Mouse (Mus musculus): ENCODE data around the gene Filip1l. TPM values are rescaled to one million over a fixed set of nuclear protein-coding genes. Genes with fewer than 3 reads are reported as not detected.

Gene Filip1l
- total RNA-seq, 2 experiments from 2014 or later, result 3.1 to 3.9 TPM

- no peak for DNase-seq (ENCODE audit: extremely low spot score in 1 of 2, low spot score in 1 of 2)
Observed at GRCm38 (mm10) chr16:57471071-57471470, 118.2 kb downstream of the Filip1l start.

DNA sequence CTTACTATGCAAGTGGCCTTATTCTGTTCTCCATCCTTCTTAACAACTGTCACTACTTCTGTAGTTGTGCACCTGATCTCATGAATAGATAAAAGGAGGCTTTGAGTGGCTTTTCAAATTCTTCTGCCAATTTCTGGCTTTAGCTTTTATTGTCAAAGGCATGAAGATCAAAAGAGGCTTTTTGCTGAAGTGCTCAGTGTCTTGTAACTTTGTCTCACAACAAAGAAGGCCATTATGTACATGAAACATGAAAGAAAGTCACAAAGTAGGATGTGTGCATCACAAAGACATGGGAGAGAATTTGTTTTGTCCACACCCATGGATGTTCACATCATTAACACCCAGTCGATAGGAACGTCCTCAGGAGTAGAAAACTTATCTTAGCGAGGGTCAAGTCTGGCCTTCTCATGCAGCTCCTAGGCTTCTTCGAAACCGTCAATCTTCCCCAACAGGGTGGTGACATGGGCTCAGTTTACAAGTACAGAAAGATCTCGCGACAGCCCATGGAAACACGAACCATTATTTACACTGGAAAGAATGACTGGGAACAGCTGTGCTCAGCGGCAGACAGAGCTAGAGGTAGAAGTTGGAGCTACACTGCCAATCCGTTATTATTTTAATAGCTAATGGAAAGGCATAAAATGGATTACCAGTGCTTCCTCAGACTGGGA, 120.7 kb downstream of the Filip1l start:
- no peak for DNase-seq (ENCODE audit: extremely low spot score in 1 of 2, low spot score in 1 of 2)

- no peak for DNase-seq (ENCODE audit: extremely low spot score in 1 of 2, low spot score in 1 of 2)
Observed at GRCm38 (mm10) chr16:57478451-57478850, 125.6 kb downstream of the Filip1l start.

GRCm38 (mm10) chr16:57479776-57480175, 126.9 kb downstream of the Filip1l start:
- DNase-seq (ENCODE audit: extremely low spot score in 1 of 2, low spot score in 1 of 2), result no peak

- no peak for DNase-seq (ENCODE audit: extremely low spot score in 1 of 2, low spot score in 1 of 2)
Observed at GRCm38 (mm10) chr16:57482264-57482663, 129.4 kb downstream of the Filip1l start.

- no peak for DNase-seq (ENCODE audit: extremely low spot score in 1 of 2, low spot score in 1 of 2)
Observed at GRCm38 (mm10) chr16:57482911-57483310, 130.0 kb downstream of the Filip1l start.

GRCm38 (mm10) chr16:57483503-57483902, 130.6 kb downstream of the Filip1l start:
- DNase-seq (ENCODE audit: extremely low spot score in 1 of 2, low spot score in 1 of 2), result no peak

DNA sequence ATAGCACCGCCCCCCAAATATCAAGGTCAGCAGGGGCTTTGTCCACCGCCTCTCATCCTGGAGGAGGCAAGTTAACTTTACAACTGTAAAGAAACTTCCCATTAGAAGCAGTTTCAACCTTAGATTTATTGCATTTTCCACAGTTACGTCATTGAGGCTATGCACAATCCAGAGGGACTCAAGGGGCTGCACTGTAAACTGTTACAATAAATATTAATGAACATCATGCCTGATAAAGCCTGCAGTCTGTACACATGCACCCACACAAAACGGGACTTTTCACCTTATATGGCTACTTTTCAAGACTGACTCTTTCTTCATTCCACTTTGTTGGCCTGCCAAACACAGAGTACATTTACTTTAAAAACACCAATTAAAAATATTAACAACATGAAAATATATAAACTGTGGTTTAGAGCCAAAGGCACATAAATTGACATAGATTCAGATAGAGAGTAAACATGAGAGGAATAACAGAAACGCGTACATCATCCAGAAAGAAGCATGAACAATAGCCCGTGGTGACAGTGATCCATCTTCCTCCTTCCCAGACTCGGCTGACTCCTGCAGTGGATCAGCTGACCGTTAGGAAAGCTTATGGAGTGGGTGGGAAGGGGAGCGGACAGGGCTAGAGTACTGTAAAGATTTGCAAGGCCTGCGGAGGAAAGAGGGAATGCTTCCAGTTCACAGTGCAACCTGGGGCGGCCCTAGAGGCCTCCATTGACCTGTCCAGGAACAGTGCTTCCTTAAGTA, 131.3 kb downstream of the Filip1l start:
- DNase-seq (ENCODE audit: extremely low spot score in 1 of 2, low spot score in 1 of 2), result no peak

GRCm38 (mm10) chr16:57485265-57485664, 132.4 kb downstream of the Filip1l start:
- DNase-seq (ENCODE audit: extremely low spot score in 1 of 2, low spot score in 1 of 2), result no peak

DNA sequence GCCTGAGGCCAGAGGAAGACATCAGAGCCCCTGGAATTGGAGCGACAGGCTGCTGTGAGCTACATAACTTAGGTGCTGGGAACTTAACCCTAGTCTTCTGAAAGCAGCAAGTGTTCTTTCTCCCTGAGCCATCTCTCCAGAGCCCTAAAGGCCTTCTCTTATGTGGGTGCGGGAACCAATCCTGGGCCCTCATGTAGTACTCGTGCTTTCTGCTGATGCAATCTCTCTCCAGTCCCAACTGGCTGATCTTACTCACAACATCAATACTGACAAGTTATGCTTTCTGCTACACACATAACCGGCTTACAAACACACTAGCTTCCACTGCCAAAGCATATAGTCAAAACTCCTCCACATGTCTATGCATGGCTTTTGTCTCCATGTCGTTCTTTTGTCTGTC, 133.4 kb downstream of the Filip1l start:
- no peak for DNase-seq (ENCODE audit: extremely low spot score in 1 of 2, low spot score in 1 of 2)

- DNase-seq (ENCODE audit: extremely low spot score in 1 of 2, low spot score in 1 of 2), result no peak
Observed at GRCm38 (mm10) chr16:57488661-57489060, 135.8 kb downstream of the Filip1l start.

DNA sequence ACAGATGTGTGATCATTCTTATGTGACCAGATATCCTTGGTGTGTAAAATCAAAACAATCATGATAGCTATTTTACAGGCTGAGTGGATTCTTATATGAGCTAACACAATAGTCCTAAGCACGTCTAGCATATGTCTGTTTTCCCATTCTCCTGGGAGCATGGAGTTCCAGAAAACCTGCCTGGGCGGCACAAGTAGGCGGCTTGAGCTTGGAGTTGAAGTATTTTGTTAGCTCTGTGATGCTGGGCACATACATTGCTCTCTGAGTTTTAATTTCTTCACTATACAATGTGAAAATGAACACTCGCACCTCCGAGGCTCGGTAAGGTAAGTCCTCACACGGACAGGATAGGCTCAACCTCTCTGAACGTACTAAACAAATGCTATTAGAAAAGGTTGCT, 137.8 kb downstream of the Filip1l start:
- DNase-seq (ENCODE audit: extremely low spot score in 1 of 2, low spot score in 1 of 2), result no peak

DNA sequence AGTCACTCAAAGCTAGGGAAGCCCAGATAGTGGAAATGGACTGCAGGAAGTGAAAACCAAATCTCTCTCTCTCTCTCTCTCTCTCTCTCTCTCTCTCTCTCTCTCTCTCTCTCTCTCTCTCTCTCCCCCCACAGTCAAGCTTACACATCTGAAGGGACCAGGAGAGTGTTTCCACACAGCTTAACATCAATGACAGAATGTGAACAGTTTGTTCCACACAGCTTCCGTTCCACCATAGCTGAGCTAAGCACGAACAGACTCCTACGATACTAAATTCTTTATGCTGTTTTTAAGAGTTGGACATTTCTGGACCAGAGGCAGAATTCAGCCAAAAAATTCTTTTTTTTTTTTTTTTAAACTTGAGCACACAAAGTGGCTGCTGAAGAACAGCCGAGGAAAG, 139.0 kb downstream of the Filip1l start:
- no peak for DNase-seq (ENCODE audit: extremely low spot score in 1 of 2, low spot score in 1 of 2)

DNA sequence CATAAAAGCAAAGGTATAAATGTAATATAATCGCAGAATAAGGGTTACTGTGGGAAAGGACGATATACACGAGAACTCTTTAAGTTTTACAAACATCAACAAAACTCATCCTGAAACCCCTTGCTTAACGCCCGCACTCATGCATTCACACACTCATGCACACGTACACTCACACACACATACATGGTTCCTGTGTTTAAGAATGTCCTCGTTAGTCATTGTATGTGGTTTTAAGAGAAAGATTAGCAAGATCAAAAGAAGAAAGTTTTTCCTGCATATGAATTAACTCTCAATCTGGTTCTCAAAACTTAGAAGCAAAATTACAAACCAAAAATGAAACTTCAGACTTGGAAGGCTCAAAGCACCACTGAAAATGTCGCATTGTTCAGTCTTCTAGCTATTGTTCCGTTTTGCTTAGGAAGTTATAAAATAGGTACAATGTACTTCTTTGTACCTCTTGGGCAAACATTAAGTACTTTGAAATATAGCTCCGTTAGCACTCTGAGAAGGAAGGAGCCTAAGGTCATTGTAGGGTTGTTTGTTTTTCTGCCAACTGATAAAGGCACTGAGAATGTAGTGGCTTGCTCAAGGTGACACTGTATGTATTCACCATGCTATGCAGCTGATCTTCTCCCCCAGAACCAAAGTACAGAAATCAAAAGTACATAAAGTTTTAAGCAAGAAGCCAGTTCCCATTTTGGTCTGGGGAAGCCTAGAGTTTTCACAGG, 142.7 kb downstream of the Filip1l start:
- DNase-seq (ENCODE audit: extremely low spot score in 1 of 2, low spot score in 1 of 2), result no peak

GRCm38 (mm10) chr16:57496437-57497173, 143.7 kb downstream of the Filip1l start:
- no peak for DNase-seq (ENCODE audit: extremely low spot score in 1 of 2, low spot score in 1 of 2)

GRCm38 (mm10) chr16:57500851-57501250, 148.0 kb downstream of the Filip1l start:
- no peak for DNase-seq (ENCODE audit: extremely low spot score in 1 of 2, low spot score in 1 of 2)

GRCm38 (mm10) chr16:57502230-57502629, 149.3 kb downstream of the Filip1l start:
- DNase-seq (ENCODE audit: extremely low spot score in 1 of 2, low spot score in 1 of 2), result no peak

GRCm38 (mm10) chr16:57502761-57503160, 149.9 kb downstream of the Filip1l start:
- DNase-seq (ENCODE audit: extremely low spot score in 1 of 2, low spot score in 1 of 2), result no peak

DNA sequence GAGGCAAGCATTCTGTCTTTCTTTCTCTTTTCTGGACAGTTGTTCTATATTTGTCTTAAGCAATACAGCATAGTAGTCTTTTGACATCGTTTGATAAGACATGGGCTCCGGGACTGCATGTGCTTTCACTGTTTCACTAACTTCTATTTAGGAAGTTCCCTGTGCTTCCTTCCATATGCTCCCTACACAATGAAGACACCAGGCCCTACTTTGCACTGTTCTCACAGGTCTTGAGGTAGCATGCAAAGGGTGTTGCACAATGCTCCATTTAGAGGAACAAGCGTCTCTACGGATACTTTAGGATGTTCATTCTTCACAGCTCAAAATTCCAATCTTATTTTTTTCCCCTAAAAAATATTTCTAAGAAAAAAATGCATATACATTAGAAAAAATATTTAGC, 151.8 kb downstream of the Filip1l start:
- no peak for DNase-seq (ENCODE audit: extremely low spot score in 1 of 2, low spot score in 1 of 2)

- no peak for DNase-seq (ENCODE audit: extremely low spot score in 1 of 2, low spot score in 1 of 2)
Observed at GRCm38 (mm10) chr16:57506133-57506532, 153.2 kb downstream of the Filip1l start.

DNA sequence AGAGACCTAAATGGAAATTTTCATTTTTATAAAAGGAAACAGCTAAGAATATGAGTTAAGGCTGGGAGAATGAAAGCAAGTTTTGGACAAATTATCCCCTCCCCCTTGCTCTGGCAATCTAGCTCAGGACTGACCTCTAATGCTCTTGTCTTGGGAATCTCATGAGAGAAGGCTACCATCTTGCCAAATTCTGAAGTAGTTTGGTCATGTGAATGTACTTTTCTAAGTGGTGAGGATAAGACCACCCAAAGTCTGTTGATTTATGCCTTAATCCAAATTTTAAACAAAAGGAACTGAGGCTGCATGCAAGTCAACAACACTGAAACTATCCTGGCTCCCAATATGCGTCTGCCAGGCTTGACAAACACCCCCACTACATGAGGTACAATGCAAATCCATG, 155.5 kb downstream of the Filip1l start:
- DNase-seq (ENCODE audit: extremely low spot score in 1 of 2, low spot score in 1 of 2), result no peak
